Mouse (Mus musculus): ENCODE measurements around the gene Ust. TPM values are rescaled to one million over a fixed set of nuclear protein-coding genes. Genes with fewer than 3 reads are reported as not detected.

Gene Ust
- polyA plus RNA-seq, 1 experiment: 32.9 TPM

- WGBS: 83% methylated on average over 5 of the region's 5 CpGs
- no peaks in the 10 kb centered on the region for H3K27me3 ChIP-seq (ENCODE audit: control insufficient read depth, insufficient read depth, low read length)
- no peak for DNase-seq
- TF ChIP-seq CTCF (IDR thresholded peaks at IDR 0.05; ENCODE audit: borderline replicate concordance, insufficient read depth, low read depth, low read length) (no peak), POLR2A (IDR thresholded peaks at IDR 0.05; ENCODE audit: borderline replicate concordance, insufficient read depth, low read length) (no peak)
- no peaks in the 10 kb centered on the region for H3K4me1 ChIP-seq (ENCODE audit: control insufficient read depth, insufficient read depth, low read length)
- H3K4me3 ChIP-seq (replicated peaks; ENCODE audit: insufficient read depth, low read depth, low read length): no peak overlapping the region
- H3K27ac ChIP-seq (ENCODE audit: insufficient read depth, low read length): no peak overlapping the region
Measured at GRCm38 (mm10) chr10:8177618-8178017, 341.0 kb downstream of the Ust start.

GRCm38 (mm10) chr10:8176351-8177053 lies 342.1 kb downstream of the Ust start:
- TF ChIP-seq CTCF (IDR thresholded peaks at IDR 0.05; ENCODE audit: borderline replicate concordance, insufficient read depth, low read depth, low read length) (no peak), POLR2A (IDR thresholded peaks at IDR 0.05; ENCODE audit: borderline replicate concordance, insufficient read depth, low read length) (no peak)
- 32% methylated on average over 13 of the region's 13 CpGs for WGBS
- no peak for DNase-seq
- no peak overlapping the region for H3K27ac ChIP-seq (ENCODE audit: insufficient read depth, low read length)
- no peaks in the 10 kb centered on the region for H3K4me1 ChIP-seq (ENCODE audit: control insufficient read depth, insufficient read depth, low read length)
- H3K27me3 ChIP-seq (ENCODE audit: control insufficient read depth, insufficient read depth, low read length): no peaks in the 10 kb centered on the region
- H3K4me3 ChIP-seq (replicated peaks; ENCODE audit: insufficient read depth, low read depth, low read length): no peak overlapping the region

- WGBS: 20% methylated on average over 3 of the region's 3 CpGs
- Histone ChIP-seq H3K27me3 (ENCODE audit: control insufficient read depth, insufficient read depth, low read length) (no peaks in the 10 kb centered on the region), H3K4me3 (replicated peaks; ENCODE audit: insufficient read depth, low read depth, low read length) (no peak overlapping the region), H3K27ac (ENCODE audit: insufficient read depth, low read length) (no peak overlapping the region), H3K4me1 (ENCODE audit: control insufficient read depth, insufficient read depth, low read length) (no peaks in the 10 kb centered on the region)
- no peak for TF ChIP-seq POLR2A (IDR thresholded peaks at IDR 0.05; ENCODE audit: borderline replicate concordance, insufficient read depth, low read length)
- TF ChIP-seq CTCF (IDR thresholded peaks at IDR 0.05; ENCODE audit: borderline replicate concordance, insufficient read depth, low read depth, low read length): no peak
- no peak for DNase-seq
Measured at GRCm38 (mm10) chr10:8176008-8176350, 342.6 kb downstream of the Ust start.

GRCm38 (mm10) chr10:8174697-8175096 lies 343.9 kb downstream of the Ust start:
- 86% methylated on average over 2 of the region's 2 CpGs for WGBS
- TF ChIP-seq POLR2A (IDR thresholded peaks at IDR 0.05; ENCODE audit: borderline replicate concordance, insufficient read depth, low read length) (no peak), CTCF (IDR thresholded peaks at IDR 0.05; ENCODE audit: borderline replicate concordance, insufficient read depth, low read depth, low read length) (no peak)
- Histone ChIP-seq H3K4me1 (ENCODE audit: control insufficient read depth, insufficient read depth, low read length) (no peaks in the 10 kb centered on the region), H3K4me3 (replicated peaks; ENCODE audit: insufficient read depth, low read depth, low read length) (no peak overlapping the region), H3K27me3 (ENCODE audit: control insufficient read depth, insufficient read depth, low read length) (no peaks in the 10 kb centered on the region), H3K27ac (ENCODE audit: insufficient read depth, low read length) (no peak overlapping the region)
- DNase-seq: no peak

- no peak for DNase-seq
- WGBS: 33% methylated on average over 7 of the region's 7 CpGs
- no peaks in the 10 kb centered on the region for H3K4me1 ChIP-seq (ENCODE audit: control insufficient read depth, insufficient read depth, low read length)
- H3K4me3 ChIP-seq (replicated peaks; ENCODE audit: insufficient read depth, low read depth, low read length): no peak overlapping the region
- H3K27me3 ChIP-seq (ENCODE audit: control insufficient read depth, insufficient read depth, low read length): no peaks in the 10 kb centered on the region
- TF ChIP-seq POLR2A (IDR thresholded peaks at IDR 0.05; ENCODE audit: borderline replicate concordance, insufficient read depth, low read length) (no peak), CTCF (IDR thresholded peaks at IDR 0.05; ENCODE audit: borderline replicate concordance, insufficient read depth, low read depth, low read length) (no peak)
- no peak overlapping the region for H3K27ac ChIP-seq (ENCODE audit: insufficient read depth, low read length)
Measured at GRCm38 (mm10) chr10:8174230-8174629, 344.4 kb downstream of the Ust start.

GRCm38 (mm10) chr10:8173032-8173431 lies 345.6 kb downstream of the Ust start:
- TF ChIP-seq CTCF (IDR thresholded peaks at IDR 0.05; ENCODE audit: borderline replicate concordance, insufficient read depth, low read depth, low read length): no peak
- TF ChIP-seq POLR2A (IDR thresholded peaks at IDR 0.05; ENCODE audit: borderline replicate concordance, insufficient read depth, low read length): no peak
- no peak overlapping the region for H3K4me3 ChIP-seq (replicated peaks; ENCODE audit: insufficient read depth, low read depth, low read length)
- H3K4me1 ChIP-seq (ENCODE audit: control insufficient read depth, insufficient read depth, low read length): no peaks in the 10 kb centered on the region
- no peak overlapping the region for H3K27ac ChIP-seq (ENCODE audit: insufficient read depth, low read length)
- WGBS: 88% methylated on average over 3 of the region's 3 CpGs
- no peak for DNase-seq
- H3K27me3 ChIP-seq (ENCODE audit: control insufficient read depth, insufficient read depth, low read length): no peaks in the 10 kb centered on the region

- DNase-seq: no peak
- TF ChIP-seq CTCF (IDR thresholded peaks at IDR 0.05; ENCODE audit: borderline replicate concordance, insufficient read depth, low read depth, low read length) (no peak), POLR2A (IDR thresholded peaks at IDR 0.05; ENCODE audit: borderline replicate concordance, insufficient read depth, low read length) (no peak)
- Histone ChIP-seq H3K27ac (ENCODE audit: insufficient read depth, low read length) (no peak overlapping the region), H3K4me3 (replicated peaks; ENCODE audit: insufficient read depth, low read depth, low read length) (no peak overlapping the region), H3K4me1 (ENCODE audit: control insufficient read depth, insufficient read depth, low read length) (no peaks in the 10 kb centered on the region), H3K27me3 (ENCODE audit: control insufficient read depth, insufficient read depth, low read length) (no peaks in the 10 kb centered on the region)
- 79% methylated on average over 11 of the region's 11 CpGs for WGBS
Measured at GRCm38 (mm10) chr10:8171556-8171955, 347.1 kb downstream of the Ust start.

All from cerebellum, adult 2 months (tissue).